Mouse (Mus musculus) hindbrain, embryonic 12.5 days (tissue): Measurements from ENCODE around the gene Hoxb5. TPM values are rescaled to one million over a fixed set of nuclear protein-coding genes. Genes with fewer than 3 reads are reported as not detected.
A peak's percentile ranks its signal among the peaks of the same experiment; 100 is the strongest.

Experiments
- ATAC-seq: fragments of 200-750 bp; cut with Nextera tagmentation; 2 replicates; pipeline ENCODE4 v1.8.0; 2017; ENCODE audit warnings: moderate TSS enrichment; ENCODE audit not compliant: low FRiP score
- H3K27ac ChIP-seq: fragments of 300-500 bp; sonication (generic); 2 replicates; pipeline ENCODE4 v1.5.1; 2016; ENCODE audit warnings: mild to moderate bottlenecking
- H3K27me3 ChIP-seq: fragments of 300-500 bp; sonication (generic); 2 replicates; pipeline ENCODE4 v1.6.1; 2016; ENCODE audit warnings: mild to moderate bottlenecking
- H3K36me3 ChIP-seq: fragments of 300-500 bp; sonication (generic); 2 replicates; pipeline ENCODE4 v1.6.1; 2016; ENCODE audit warnings: mild to moderate bottlenecking
- H3K4me1 ChIP-seq: fragments of 300-500 bp; sonication (generic); 2 replicates; pipeline ENCODE4 v1.6.1; 2016
- H3K4me2 ChIP-seq: fragments of 300-500 bp; sonication (generic); replicated peaks from 2 replicates; pipeline ENCODE4 v1.6.1; 2016; ENCODE audit warnings: mild to moderate bottlenecking
- H3K4me3 ChIP-seq: fragments of 300-500 bp; sonication (generic); 2 replicates; pipeline ENCODE4 v1.5.1; 2016; ENCODE audit warnings: mild to moderate bottlenecking
- H3K9ac ChIP-seq: fragments of 300-500 bp; sonication (generic); 2 replicates; pipeline ENCODE4 v1.6.1; 2016; ENCODE audit warnings: mild to moderate bottlenecking, moderate library complexity
- H3K9me3 ChIP-seq: fragments of 300-500 bp; sonication (generic); replicated peaks from 2 replicates; pipeline ENCODE4 v1.6.1; 2016; ENCODE audit warnings: mild to moderate bottlenecking
- WGBS: fragments of 180-500 bp; shearing (Covaris S2); methylation state at CpG from one replicate; pipeline ENCODE4 v1.1.7; 2016; 5-methylcytosine and 5-hydroxymethylcytosine counted together
- microRNA counts: library from miRNA; unstranded; fragments of <30 nt; microRNA quantifications from one replicate; lab custom pipeline; 2017
- microRNA-seq: library from miRNA; unstranded; fragments of <30 nt; microRNA quantifications from one replicate; pipeline ENCODE4, GENCODE M21; 2017
- polyA plus RNA-seq: library from polyadenylated mRNA; unstranded; fragments of >200 nt; fragmentation: Nextera tagmentation; extraction: Ambion mirVana; gene quantifications from 2 replicates; pipeline ENCODE4 v1.2.1, GENCODE M21; 2016

Gene Hoxb5
- polyA plus RNA-seq, 1 experiment from 2014 or later = 74.3 TPM

GRCm38 (mm10) chr11:96350791-96351190, 47.7 kb downstream of the Hoxb5 start:
- Histone ChIP-seq H3K4me2 (peak overlapping the region; percentile 64), H3K4me1 (peaks cover 31% of the 10 kb centered on the region), H3K27ac (peak overlapping the region; percentile 96), H3K27me3 (peaks cover 75% of the 10 kb centered on the region), H3K9me3 (no peaks in the 10 kb centered on the region), H3K9ac (peak overlapping the region; percentile 92), H3K4me3 (peak overlapping the region; percentile 54; the same call in 1 of the 2 replicates), H3K36me3 (no peaks in the 10 kb centered on the region)
- 8% methylated on average over 2 of the region's 2 CpGs for WGBS
- no peak for ATAC-seq

DNA sequence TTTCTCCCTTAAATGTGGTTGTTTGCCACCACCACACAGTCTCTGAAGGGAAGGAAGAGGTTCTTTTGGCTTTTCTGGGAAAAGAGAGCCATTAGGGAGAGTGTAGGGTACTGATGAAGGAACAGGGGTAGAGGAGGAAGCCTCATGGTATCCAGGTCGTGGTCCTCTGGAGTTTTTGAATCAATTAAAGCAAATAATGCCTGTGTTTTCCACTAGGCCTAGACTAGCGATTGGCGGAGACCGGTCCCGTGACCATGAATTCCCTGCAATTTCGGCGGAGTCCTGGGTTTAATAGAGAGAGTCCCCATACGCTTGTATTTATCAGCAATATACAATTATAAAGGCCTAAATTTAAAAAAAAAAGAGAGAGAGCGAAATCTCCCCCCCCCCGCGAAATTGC, 48.2 kb downstream of the Hoxb5 start:
- Histone ChIP-seq H3K4me3 (peak overlapping the region; percentile 54), H3K4me2 (peak overlapping the region; percentile 64), H3K27ac (peak overlapping the region; percentile 96), H3K27me3 (peaks cover 75% of the 10 kb centered on the region), H3K9ac (peak overlapping the region; percentile 92), H3K4me1 (peaks cover 25% of the 10 kb centered on the region), H3K36me3 (no peaks in the 10 kb centered on the region), H3K9me3 (no peaks in the 10 kb centered on the region)
- WGBS = 2% methylated on average over 11 of the region's 11 CpGs
- ATAC-seq = peak; percentile 27; the same call in 1 of the 2 replicates

DNA sequence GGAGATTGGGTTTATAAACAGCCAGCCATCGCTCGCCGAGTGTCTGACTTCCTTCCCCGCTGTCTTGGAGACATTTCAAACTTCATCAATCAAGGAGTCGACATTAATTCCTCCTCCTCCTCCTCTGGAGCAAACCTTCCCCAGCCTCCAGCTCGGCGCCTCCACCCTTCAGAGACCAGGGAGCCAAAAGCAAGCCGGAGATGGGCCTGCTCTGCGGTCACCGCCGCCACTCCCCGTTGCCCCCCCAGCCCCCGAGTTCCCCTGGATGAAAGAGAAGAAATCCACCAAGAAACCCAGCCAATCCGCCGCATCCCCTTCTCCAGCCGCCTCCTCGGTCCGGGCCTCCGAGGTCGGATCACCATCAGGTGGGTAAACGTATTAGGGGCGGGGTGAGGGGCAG, 48.7 kb downstream of the Hoxb5 start:
- WGBS = under 1% methylated on average over 22 of the region's 22 CpGs
- no peaks in the 10 kb centered on the region for H3K9me3 ChIP-seq
- no peaks in the 10 kb centered on the region for H3K36me3 ChIP-seq
- H3K4me3 ChIP-seq = peak overlapping the region; percentile 54
- peaks cover 75% of the 10 kb centered on the region for H3K27me3 ChIP-seq
- H3K4me2 ChIP-seq = peak overlapping the region; percentile 64
- H3K4me1 ChIP-seq = peaks cover 25% of the 10 kb centered on the region
- H3K27ac ChIP-seq = peak overlapping the region; percentile 96
- H3K9ac ChIP-seq = peak overlapping the region; percentile 92
- ATAC-seq = peak; percentile 49; the same call in 1 of the 2 replicates

DNA sequence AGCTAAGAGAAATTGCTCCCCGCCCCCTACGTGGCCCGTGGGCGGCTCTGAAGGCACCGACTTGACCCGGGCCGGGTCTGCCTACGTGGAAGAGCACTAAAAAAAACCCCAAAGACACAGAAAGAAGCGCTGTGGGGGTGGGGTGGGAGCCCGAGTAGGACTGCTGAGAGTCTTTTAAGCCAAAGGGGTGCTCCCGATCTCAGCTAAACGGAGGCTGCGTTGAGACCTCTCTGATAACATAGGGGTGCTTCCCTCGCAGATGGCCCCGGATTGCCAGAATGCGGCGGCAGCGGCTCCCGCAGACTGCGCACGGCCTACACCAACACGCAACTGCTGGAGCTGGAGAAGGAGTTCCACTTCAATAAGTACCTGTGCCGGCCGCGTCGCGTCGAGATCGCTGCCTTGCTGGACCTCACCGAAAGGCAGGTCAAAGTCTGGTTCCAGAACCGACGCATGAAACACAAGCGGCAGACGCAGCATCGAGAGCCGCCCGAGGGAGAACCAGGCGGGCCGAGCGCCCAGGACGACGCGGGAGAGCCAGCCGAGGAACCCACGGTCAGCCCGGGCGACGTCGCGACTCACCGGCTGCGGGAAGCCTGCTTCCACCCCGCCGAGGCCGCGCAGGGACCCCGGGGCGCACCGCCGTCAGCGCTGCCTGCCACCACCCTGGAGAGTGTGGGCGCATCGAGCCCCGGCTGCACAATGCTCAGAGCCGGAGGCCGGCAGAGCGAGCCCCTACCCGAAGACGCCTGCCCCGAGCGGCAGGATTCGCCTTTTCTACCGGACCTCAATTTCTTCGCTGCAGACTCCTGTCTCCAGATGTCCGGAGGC, 49.8 kb downstream of the Hoxb5 start:
- Histone ChIP-seq H3K27ac (peak overlapping the region; percentile 96), H3K9me3 (no peaks in the 10 kb centered on the region), H3K36me3 (no peaks in the 10 kb centered on the region), H3K4me1 (peaks cover 23% of the 10 kb centered on the region), H3K4me2 (peak overlapping the region; percentile 64), H3K4me3 (peak overlapping the region; percentile 54), H3K9ac (peak overlapping the region; percentile 92), H3K27me3 (peaks cover 78% of the 10 kb centered on the region)
- WGBS = under 1% methylated on average over 75 of the region's 75 CpGs
- ATAC-seq = no peak

DNA sequence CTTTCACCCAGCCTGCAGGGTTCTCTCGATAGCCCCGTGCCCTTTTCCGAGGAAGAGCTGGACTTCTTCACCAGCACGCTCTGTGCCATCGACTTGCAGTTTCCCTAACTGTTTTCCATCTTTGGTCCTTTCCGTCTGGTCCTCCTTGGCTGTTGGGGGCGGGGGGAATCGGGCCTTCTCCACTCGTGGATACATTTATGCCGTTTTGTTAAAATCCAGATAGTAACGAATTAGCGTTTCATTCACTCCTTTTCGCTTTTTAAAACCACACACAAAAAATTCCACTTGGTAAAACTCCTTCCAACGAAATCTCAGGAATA, 50.3 kb downstream of the Hoxb5 start:
- H3K27me3 ChIP-seq = peaks cover 78% of the 10 kb centered on the region
- H3K27ac ChIP-seq = peak overlapping the region; percentile 96
- under 1% methylated on average over 14 of the region's 14 CpGs for WGBS
- peak overlapping the region; percentile 54 for H3K4me3 ChIP-seq
- H3K9me3 ChIP-seq = no peaks in the 10 kb centered on the region
- H3K4me2 ChIP-seq = peak overlapping the region; percentile 64
- H3K36me3 ChIP-seq = no peaks in the 10 kb centered on the region
- peak overlapping the region; percentile 92 for H3K9ac ChIP-seq
- ATAC-seq = no peak
- peaks cover 22% of the 10 kb centered on the region for H3K4me1 ChIP-seq

- Histone ChIP-seq H3K4me2 (peak overlapping the region; percentile 64), H3K4me3 (peak overlapping the region; percentile 54), H3K27me3 (peaks cover 77% of the 10 kb centered on the region), H3K36me3 (no peaks in the 10 kb centered on the region), H3K4me1 (peaks cover 19% of the 10 kb centered on the region), H3K9ac (peak overlapping the region; percentile 92), H3K27ac (peak overlapping the region; percentile 96), H3K9me3 (no peaks in the 10 kb centered on the region)
- ATAC-seq = no peak
- 3% methylated on average over 8 of the region's 8 CpGs for WGBS
Observed at GRCm38 (mm10) chr11:96353939-96354338, 50.8 kb downstream of the Hoxb5 start.

- peak overlapping the region; percentile 92 for H3K9ac ChIP-seq
- H3K27ac ChIP-seq = peak overlapping the region; percentile 96
- 1% methylated on average over 25 of the region's 25 CpGs for WGBS
Observed at GRCm38 (mm10) chr11:96354376-96354775, 51.2 kb downstream of the Hoxb5 start.

DNA sequence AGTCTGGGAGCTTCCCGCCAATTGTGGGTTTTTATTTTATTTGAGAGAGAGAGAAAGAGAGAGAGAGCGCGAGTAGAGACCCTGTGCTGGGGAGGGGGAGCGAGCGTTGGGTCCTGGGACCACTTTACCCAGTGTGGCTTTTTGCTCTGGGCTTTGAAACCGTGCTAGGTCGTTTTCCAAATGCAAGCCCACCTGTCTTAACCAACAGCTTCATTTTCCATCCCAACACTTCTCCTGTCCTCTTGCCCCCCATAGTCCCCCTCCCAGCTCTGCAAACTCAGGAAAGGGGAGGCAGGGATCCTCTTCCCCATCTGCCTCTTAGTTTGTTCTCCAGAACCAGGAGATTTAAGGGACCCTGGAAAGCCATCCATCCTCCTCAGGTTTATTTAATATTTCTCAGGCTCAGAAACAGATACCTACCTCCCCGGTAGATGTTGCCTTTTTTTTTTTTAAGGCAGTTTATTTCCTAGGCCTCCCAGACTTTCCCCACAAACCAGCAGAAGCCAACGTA, 51.7 kb downstream of the Hoxb5 start:
- Histone ChIP-seq H3K4me2 (peak overlapping the region; percentile 64), H3K36me3 (no peaks in the 10 kb centered on the region), H3K9ac (peak overlapping the region; percentile 92), H3K27ac (peak overlapping the region; percentile 96), H3K4me1 (peaks cover 11% of the 10 kb centered on the region; the same call in 1 of the 2 replicates), H3K27me3 (peaks cover 75% of the 10 kb centered on the region), H3K9me3 (no peaks in the 10 kb centered on the region), H3K4me3 (peak overlapping the region; percentile 54)
- WGBS = 5% methylated on average over 9 of the region's 9 CpGs
- ATAC-seq = no peak

More at GRCm38 (mm10) chr11:96354376-96354775, 51.2 kb downstream of the Hoxb5 start:
- Histone ChIP-seq H3K4me2 (peak overlapping the region; percentile 64), H3K36me3 (no peaks in the 10 kb centered on the region), H3K9me3 (no peaks in the 10 kb centered on the region), H3K4me3 (peak overlapping the region; percentile 54), H3K27me3 (peaks cover 76% of the 10 kb centered on the region), H3K4me1 (peaks cover 15% of the 10 kb centered on the region; the same call in 1 of the 2 replicates)
- ATAC-seq = no peak

MicroRNAs within 50 kb of the gene (microRNA counts, 519-probe panel; counts per million panel counts)
- microRNA mmu-miR-10a (lab: Ali Mortazavi, UCI) (4,938 counts per million, percentile 91 among the panel's probes with 10 or more counts), microRNA mmu-miR-196a (lab: Ali Mortazavi, UCI) (470 counts per million, percentile 58 among the panel's probes with 10 or more counts)

Small RNA genes lying within 50 kb of the gene (microRNA-seq; reads per million reads assigned to microRNA genes)
- gene Mir10a = 27,691 reads per million, percentile 98 among the genes with 10 or more reads in this experiment
- gene Mir196a-1 = not detected

Other genes starting within 250 kb of the Hoxb5 start
- gene Ube2z, start 237.9 kb upstream of the Hoxb5 start, polyA plus RNA-seq = 40.7 and 43.4 TPM in 2 replicates
- 377 and 424 TPM in 2 replicates for gene Atp5g1, start 227.7 kb upstream of the Hoxb5 start, polyA plus RNA-seq
- gene Calcoco2, start 191.4 kb upstream of the Hoxb5 start, polyA plus RNA-seq = 0.15 TPM in 1 of 2 replicates, not detected in the other
- 0.13 and 0.15 TPM in 2 replicates for gene Ttll6, start 169.6 kb upstream of the Hoxb5 start, polyA plus RNA-seq
- gene Hoxb13, start 109.0 kb upstream of the Hoxb5 start, polyA plus RNA-seq = not detected in 2 replicates
- 0.36 and 0.46 TPM in 2 replicates for gene Hoxb9, start 31.9 kb upstream of the Hoxb5 start, polyA plus RNA-seq
- gene Hoxb8, start 21.4 kb upstream of the Hoxb5 start, polyA plus RNA-seq = 4.4 and 8.1 TPM in 2 replicates
- gene Hoxb7, start 16.7 kb upstream of the Hoxb5 start, polyA plus RNA-seq = 9.6 and 11.0 TPM in 2 replicates
- 60.0 and 64.5 TPM in 2 replicates for gene Hoxb6, start 10.9 kb upstream of the Hoxb5 start, polyA plus RNA-seq
- 7.7 and 8.1 TPM in 2 replicates for gene Hoxb4, start 14.9 kb downstream of the Hoxb5 start, polyA plus RNA-seq
- 15.3 and 19.3 TPM in 2 replicates for gene Hoxb3, start 20.0 kb downstream of the Hoxb5 start, polyA plus RNA-seq
- gene Hoxb2, start 47.2 kb downstream of the Hoxb5 start, polyA plus RNA-seq = 58.2 and 73.9 TPM in 2 replicates
- gene Hoxb1, start 62.4 kb downstream of the Hoxb5 start, polyA plus RNA-seq = 0.82 and 2.2 TPM in 2 replicates
- 1.4 and 2.4 TPM in 2 replicates for gene Skap1, start 161.3 kb downstream of the Hoxb5 start, polyA plus RNA-seq